Mouse (Mus musculus) cerebellum, adult 2 months (tissue): Measurements from ENCODE around the gene H2-Ab1.

ENCODE experiments used
- CTCF ChIP-seq: fragments of 200-500 bp; IDR thresholded peaks from 2 replicates; pipeline ENCODE4 v1.5.1; 2011; ENCODE audit warnings: low read depth, mild to moderate bottlenecking, control low read depth, low read length, moderate library complexity, borderline replicate concordance; ENCODE audit not compliant: insufficient read depth
- POLR2A ChIP-seq: fragments of 200-500 bp; IDR thresholded peaks from 2 replicates; pipeline ENCODE4 v1.6.1; 2011; ENCODE audit warnings: low read length, control low read depth, borderline replicate concordance; ENCODE audit not compliant: insufficient read depth

DNA sequence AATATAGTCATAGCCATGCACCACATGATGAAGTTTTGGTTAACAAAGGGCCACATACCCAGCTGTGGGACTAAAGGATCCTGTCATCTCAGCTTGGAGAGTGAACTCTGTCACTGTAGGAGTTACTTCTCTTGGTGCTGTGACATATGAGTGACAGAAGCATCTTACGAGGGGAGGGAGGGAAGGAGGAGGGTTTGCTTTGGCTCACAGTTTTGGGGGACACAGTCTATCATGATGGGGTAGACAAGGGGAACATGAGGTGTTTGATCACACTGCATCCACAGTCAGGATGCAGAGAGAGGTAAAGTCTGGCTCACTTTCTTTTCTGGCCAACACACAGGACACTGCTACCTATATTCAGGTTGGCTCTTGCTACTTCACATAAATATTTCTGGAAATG, 24.3 kb downstream of the H2-Ab1 start:
- TF ChIP-seq POLR2A (no peak), CTCF (no peak)
